Mouse (Mus musculus): ENCODE results near the gene Ciart. TPM values are rescaled to one million over a fixed set of nuclear protein-coding genes. Genes with fewer than 3 reads are reported as not detected.
"Not testable (repeated sequence)": the region's sequence is repeated elsewhere in the genome, so short reads cannot be mapped to it uniquely, and the experiment has no call there.

The Ciart gene
- polyA plus RNA-seq (2015; fragmentation: Nextera tagmentation; extraction: Ambion mirVana): 4.9 and 5.2 TPM in 2 replicates

DNA sequence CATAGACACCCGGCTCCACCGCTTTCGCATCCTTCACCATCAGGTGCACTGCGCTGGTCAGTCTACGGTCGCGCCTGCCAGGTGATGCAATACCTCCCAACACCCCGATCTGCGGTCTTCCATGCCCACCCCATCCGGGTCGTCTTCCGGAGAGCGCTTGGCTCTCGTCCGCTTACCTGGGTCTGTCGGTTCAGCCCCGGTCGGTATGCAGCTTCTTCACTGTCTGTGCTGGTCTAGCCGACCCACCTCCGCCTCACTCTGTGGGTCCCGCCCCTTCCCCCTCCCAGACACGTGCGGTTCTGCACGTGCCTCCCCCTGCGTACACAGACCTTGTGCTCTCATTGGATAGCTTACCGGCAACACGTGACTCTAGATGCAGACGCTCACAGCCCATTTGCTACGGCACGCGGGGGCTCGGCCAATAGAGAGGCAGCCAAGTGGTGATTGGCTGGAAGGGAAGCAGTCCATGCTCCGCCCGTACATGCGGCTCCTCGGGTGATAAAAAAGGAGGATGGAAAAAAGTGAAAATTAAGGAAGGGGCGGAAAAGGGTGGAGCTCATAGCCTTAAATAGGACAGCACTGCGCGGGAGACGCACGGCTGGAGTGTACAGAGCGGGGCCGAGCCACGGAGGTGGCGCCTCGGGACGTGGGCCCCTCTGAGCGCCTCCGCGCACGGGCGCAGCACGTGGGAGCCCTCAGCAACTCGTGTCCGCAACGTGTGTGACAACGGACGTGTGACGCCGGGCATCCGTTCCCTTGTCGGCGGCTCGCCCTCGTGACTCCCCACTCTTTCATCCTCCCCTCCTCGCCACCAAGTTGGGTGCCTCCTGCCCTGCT lies at the start of gene Ciart:
TSS of gene Ciart (minus strand) at position 273 of the 837 bp plus-strand sequence.
- WGBS: under 1% methylated on average over 66 of the region's 66 CpGs
- 0 out of 2 replicates have a peak within 1 kb of the TSS, but pooled peaks have one; percentile 2 for H3K27ac ChIP-seq (replicated peaks)

DNA sequence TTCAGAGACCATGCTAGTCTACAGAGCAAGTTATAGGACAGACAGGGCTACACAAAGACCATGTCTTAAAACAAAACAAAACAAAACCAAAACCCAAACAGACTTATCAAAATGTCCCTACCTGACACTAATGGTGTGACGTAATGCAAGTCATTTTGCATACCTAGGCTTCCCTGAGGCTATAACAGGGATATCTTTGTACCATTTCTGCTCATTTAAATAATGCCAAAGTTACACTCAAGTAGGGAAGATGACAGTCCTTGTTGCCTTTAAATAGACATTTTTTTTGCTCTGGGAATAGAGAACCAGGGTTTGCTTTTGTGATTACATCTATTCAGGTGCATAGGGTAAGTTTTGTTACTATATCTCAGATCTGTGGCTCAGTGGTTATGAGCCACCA lies 49.4 kb upstream of the Ciart start:
- Histone ChIP-seq H3K4me2 (no peak overlapping the region), H3K9ac (no peak overlapping the region), H3K9me3 (no peaks in the 10 kb centered on the region), H3K27ac (replicated peaks) (no peak overlapping the region), H3K4me3 (no peak overlapping the region), H3K4me1 (replicated peaks) (peaks cover 11% of the 10 kb centered on the region), H3K36me3 (peaks cover 17% of the 10 kb centered on the region), H3K27me3 (no peaks in the 10 kb centered on the region)
- 92% methylated on average over 1 of the region's 1 CpGs for WGBS
- no peak for ATAC-seq (ENCODE audit: low FRiP score, low read depth)

More for the DNA sequence above, at the start of gene Ciart:
- Histone ChIP-seq H3K4me3 (peak within 1 kb of the TSS; percentile 52), H3K9ac (peak within 1 kb of the TSS; percentile 25), H3K27me3 (no peaks in the 10 kb centered on the region), H3K4me2 (peak within 1 kb of the TSS; percentile 96), H3K36me3 (no peaks in the 10 kb centered on the region), H3K4me1 (replicated peaks) (peaks cover 18% of the 10 kb centered on the region), H3K9me3 (no peaks in the 10 kb centered on the region)
- peak; percentile 99 for ATAC-seq (ENCODE audit: low FRiP score, low read depth)

DNA sequence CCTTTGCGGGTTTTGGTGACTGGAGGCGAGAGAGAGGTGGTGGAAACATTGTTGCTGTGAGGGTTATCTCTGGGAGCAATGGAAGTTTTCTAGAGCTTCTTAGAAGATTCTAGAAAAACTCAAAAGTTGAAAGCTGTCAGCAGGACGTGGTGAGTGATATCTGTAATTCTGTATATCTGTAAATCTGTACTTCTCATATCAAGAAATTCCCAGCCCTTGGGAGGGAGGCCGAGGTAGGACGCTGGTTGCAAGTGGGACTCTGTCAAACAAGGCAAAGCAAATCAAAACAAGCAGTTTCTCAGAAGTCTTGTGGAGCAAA lies 48.4 kb upstream of the Ciart start:
- 2% methylated on average over 5 of the region's 5 CpGs for WGBS
- peak overlapping the region; percentile 97 for H3K4me3 ChIP-seq
- peaks cover 17% of the 10 kb centered on the region for H3K36me3 ChIP-seq
- peak overlapping the region; percentile 88 for H3K4me2 ChIP-seq
- H3K27ac ChIP-seq (replicated peaks): peak overlapping the region; percentile 88; the same call in 1 of the 2 replicates
- H3K9me3 ChIP-seq: no peaks in the 10 kb centered on the region
- ATAC-seq (ENCODE audit: low FRiP score, low read depth): no peak
- H3K9ac ChIP-seq: peak overlapping the region; percentile 63
- H3K27me3 ChIP-seq: no peaks in the 10 kb centered on the region
- peaks cover 11% of the 10 kb centered on the region for H3K4me1 ChIP-seq (replicated peaks)

DNA sequence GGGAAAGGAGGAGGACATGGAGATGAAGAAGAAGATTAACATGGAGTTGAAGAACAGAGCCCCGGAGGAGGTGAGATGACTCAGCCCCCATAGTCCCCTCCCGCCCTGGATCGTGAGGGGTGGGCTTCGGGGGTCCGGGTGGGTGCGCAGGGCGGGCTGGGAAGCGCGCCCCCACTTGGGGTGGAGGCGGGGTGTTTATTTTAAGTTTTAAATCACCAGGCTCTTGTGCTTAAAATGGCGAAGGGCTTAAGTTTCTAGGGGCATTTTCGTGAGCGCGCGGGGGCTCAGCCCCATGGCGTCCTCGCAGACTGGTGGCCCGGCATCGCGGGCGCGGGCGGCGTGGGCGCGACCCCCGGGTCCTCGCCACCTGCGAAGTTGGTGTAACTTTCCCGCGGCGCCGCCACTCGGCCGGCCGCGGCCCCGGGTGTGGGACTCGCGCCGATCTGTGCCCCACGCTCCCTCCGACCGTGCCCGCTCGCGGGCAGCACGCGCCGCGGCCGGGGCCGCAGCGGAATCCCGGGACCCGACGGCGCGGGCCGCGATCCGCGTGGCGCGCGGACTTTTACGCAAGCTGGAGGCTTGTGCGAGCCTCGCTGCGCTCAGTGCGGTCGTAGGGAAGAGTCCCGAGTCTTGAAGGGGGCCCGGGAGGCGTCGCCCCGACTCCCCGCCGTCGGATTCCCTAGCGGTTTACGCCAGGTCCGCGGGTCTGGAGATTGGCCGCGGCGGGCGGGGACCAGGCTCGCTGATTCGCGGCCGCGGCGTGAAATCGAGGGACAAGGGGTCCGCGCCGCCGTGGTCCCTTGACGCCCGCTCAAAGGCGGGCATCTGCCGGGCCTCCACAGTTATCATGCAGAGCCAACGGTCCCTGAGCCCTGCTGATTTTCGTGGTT lies 47.8 kb upstream of the Ciart start:
- H3K9ac ChIP-seq: peak overlapping the region; percentile 63
- H3K4me1 ChIP-seq (replicated peaks): peaks cover 11% of the 10 kb centered on the region
- H3K9me3 ChIP-seq: no peaks in the 10 kb centered on the region
- peak overlapping the region; percentile 88 for H3K4me2 ChIP-seq
- peak overlapping the region; percentile 88 for H3K27ac ChIP-seq (replicated peaks)
- WGBS: under 1% methylated on average over 103 of the region's 105 CpGs
- peaks cover 11% of the 10 kb centered on the region for H3K36me3 ChIP-seq
- H3K4me3 ChIP-seq: peak overlapping the region; percentile 97
- ATAC-seq (ENCODE audit: low FRiP score, low read depth): no peak
- no peaks in the 10 kb centered on the region for H3K27me3 ChIP-seq

DNA sequence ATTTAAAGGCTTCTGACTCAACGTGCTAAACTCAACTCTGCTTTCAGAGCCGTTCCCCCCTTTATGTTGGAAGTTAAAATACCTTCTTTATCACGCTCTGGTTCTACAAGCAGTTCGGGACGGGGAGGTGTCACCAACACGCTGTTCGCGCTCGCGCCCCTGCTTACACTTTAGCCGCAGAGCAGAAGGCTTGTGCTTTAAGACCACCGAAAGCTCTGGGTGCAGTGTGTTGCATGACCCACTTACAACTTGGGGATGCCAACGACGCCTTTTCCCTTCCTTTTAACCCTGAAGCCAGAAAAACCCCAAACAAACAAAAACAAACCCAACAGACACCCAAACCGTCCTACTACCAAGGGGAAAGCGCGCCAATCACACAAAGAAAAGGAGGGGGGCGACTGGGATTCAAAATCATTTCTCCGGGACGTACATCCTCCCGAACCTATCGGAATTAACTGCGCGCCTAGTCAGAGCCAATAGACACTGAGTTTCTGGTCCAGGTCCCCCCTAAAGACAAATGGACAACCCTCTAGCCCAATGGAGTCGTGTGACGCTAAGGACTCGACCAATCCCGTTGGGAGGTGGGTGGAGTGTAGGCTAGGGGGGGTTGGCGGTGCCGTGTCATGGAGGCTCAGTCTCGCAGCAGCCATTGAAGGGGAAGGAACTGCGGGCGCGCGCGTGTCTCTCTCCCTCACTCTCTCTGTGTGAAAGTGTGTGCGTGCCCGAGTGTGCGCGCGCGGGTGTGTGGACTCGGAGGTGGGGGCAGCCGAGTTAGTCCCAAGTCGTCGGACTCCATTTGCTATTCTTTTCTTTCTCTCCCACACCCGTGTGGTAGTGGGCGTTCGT lies 46.8 kb upstream of the Ciart start, which contains the start of gene Anp32e:
TSS of gene Anp32e (plus strand) at position 589 of the 846 bp plus-strand sequence.
- under 1% methylated on average over 47 of the region's 49 CpGs for WGBS

DNA sequence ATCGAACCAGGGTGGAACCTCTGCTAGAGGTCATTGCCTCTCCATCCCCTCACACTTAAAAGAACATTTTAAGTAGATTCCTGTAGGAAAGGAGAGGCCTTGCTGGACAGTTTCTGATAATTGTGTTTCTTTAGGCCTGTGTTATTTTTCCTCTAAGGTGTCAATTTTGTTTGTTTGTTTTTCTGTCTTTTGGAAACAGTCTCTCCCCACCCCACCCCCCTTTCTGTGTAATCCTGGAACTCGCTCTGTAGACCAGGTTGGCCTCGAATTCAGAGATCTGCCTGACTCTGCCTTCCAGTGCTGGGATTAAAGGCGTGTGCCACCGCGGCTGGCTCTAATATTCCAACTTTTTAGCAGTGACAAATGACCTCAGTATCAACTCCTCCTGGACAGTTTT lies 46.2 kb upstream of the Ciart start:
- 73% methylated on average over 6 of the region's 6 CpGs for WGBS
- Histone ChIP-seq H3K9me3 (no peaks in the 10 kb centered on the region), H3K9ac (no peak overlapping the region), H3K4me3 (peak overlapping the region; percentile 97), H3K27ac (replicated peaks) (peak overlapping the region; percentile 63; the same call in 1 of the 2 replicates), H3K36me3 (no peaks in the 10 kb centered on the region), H3K4me1 (replicated peaks) (peaks cover 11% of the 10 kb centered on the region), H3K4me2 (peak overlapping the region; percentile 66), H3K27me3 (no peaks in the 10 kb centered on the region)
- no peak for ATAC-seq (ENCODE audit: low FRiP score, low read depth)

More for the DNA sequence above, 46.8 kb upstream of the Ciart start, which contains the start of gene Anp32e:
- Histone ChIP-seq H3K9ac (peak within 1 kb of the TSS; percentile 63), H3K4me1 (replicated peaks) (peaks cover 11% of the 10 kb centered on the region), H3K27ac (replicated peaks) (peak within 1 kb of the TSS; percentile 88), H3K4me2 (peak within 1 kb of the TSS; percentile 88), H3K4me3 (peak within 1 kb of the TSS; percentile 97), H3K9me3 (no peaks in the 10 kb centered on the region), H3K27me3 (no peaks in the 10 kb centered on the region), H3K36me3 (peaks cover 1% of the 10 kb centered on the region; the same call in 1 of the 2 replicates)
- peak; percentile 100 for ATAC-seq (ENCODE audit: low FRiP score, low read depth)

DNA sequence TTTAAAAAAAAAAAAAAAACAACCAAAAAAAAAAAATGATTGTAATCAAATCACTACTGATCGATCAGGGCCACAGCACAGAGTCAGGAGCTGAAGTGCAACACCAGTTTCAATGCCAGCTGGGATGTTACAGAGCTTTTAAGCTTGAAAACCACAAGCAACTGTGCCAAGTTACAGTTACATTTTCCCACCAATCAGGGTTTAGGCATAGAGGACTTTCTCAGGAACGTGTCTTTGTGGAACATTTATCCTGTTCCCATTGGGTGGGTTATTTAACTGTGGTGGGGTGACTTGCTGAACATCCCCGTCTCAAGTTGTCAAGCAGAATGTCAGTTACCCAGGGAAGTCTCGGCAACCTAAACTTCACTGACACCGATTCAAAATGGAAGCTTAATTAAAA lies 43.0 kb upstream of the Ciart start:
- Histone ChIP-seq H3K9ac (no peak overlapping the region), H3K4me3 (no peak overlapping the region), H3K27ac (replicated peaks) (no peak overlapping the region), H3K9me3 (no peaks in the 10 kb centered on the region), H3K27me3 (no peaks in the 10 kb centered on the region), H3K36me3 (no peaks in the 10 kb centered on the region), H3K4me1 (replicated peaks) (peaks cover 2% of the 10 kb centered on the region), H3K4me2 (no peak overlapping the region)
- WGBS: 82% methylated on average over 5 of the region's 5 CpGs
- no peak for ATAC-seq (ENCODE audit: low FRiP score, low read depth)

DNA sequence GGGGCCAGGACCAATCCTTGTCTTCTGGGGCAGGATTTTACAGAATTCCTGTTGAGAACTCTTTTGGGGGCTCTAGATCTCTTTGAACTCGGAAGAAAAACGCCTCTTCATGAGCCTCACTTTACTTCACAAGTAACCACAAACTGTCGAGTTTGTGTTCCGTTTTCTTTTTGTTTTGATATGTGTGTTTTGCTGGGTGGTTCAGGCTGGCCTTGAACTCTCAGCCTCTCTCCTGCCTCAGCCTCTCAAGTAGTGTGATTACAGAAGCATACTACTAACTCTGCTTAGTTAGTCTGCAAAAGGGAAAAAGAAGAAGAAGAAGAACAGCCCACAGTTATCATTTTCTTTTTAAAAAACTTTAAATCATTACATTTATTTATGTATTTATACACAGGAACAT lies 42.1 kb upstream of the Ciart start:
- no peaks in the 10 kb centered on the region for H3K27me3 ChIP-seq
- H3K4me3 ChIP-seq: no peak overlapping the region
- no peaks in the 10 kb centered on the region for H3K9me3 ChIP-seq
- H3K36me3 ChIP-seq: no peaks in the 10 kb centered on the region
- no peak overlapping the region for H3K4me2 ChIP-seq
- H3K27ac ChIP-seq (replicated peaks): no peak overlapping the region
- no peak for ATAC-seq (ENCODE audit: low FRiP score, low read depth)
- 71% methylated on average over 4 of the region's 4 CpGs for WGBS
- H3K9ac ChIP-seq: no peak overlapping the region
- no peaks in the 10 kb centered on the region for H3K4me1 ChIP-seq (replicated peaks)

DNA sequence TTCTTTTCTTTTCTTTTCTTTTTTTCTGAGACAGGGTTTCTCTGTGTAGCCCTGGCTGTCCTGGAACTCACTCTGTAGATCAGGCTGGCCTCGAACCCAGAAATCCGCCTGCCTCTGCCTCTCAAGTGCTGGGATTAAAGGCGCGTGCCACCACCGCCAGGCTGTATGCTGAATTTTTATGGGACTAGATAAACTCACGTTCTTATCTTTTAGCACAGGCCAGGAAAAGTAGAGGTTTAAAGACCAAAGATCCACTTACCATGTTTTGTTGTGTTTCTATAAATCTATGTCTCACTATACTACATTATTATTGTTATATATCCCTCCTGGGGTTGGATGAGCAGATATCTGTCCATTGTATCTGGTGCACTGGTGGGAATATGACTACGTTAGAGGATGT lies 41.4 kb upstream of the Ciart start:
- H3K36me3 ChIP-seq; H3K4me3 ChIP-seq; H3K4me1 ChIP-seq (replicated peaks); H3K9ac ChIP-seq; ATAC-seq (ENCODE audit: low FRiP score, low read depth); H3K4me2 ChIP-seq; H3K27me3 ChIP-seq; H3K9me3 ChIP-seq; H3K27ac ChIP-seq (replicated peaks): not testable (repeated sequence)
- 95% methylated on average over 7 of the region's 7 CpGs for WGBS

DNA sequence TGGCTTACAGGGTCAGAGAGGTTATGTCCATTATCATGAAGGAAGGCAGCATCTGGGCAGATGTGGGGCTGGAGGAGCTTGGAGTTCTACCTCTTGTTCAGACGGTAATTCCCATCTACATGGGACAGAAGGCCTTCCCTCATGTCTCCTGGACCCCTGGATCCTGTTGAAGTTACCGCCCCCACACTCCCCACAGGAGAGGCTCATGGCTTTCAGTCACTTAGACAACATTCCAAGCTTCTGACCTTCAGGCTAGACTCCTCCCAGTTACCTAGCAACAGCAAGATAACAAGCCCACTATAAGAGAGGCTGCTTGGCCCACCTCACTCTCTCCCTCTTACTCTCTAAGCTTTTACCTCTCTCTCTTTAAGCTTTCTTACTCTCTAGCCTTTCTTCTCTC lies 38.5 kb upstream of the Ciart start:
- H3K27me3 ChIP-seq; H3K9me3 ChIP-seq; ATAC-seq (ENCODE audit: low FRiP score, low read depth); H3K4me2 ChIP-seq; H3K36me3 ChIP-seq; H3K4me1 ChIP-seq (replicated peaks); H3K27ac ChIP-seq (replicated peaks); H3K4me3 ChIP-seq; H3K9ac ChIP-seq: not testable (repeated sequence)
- 55% methylated on average over 2 of the region's 2 CpGs for WGBS

DNA sequence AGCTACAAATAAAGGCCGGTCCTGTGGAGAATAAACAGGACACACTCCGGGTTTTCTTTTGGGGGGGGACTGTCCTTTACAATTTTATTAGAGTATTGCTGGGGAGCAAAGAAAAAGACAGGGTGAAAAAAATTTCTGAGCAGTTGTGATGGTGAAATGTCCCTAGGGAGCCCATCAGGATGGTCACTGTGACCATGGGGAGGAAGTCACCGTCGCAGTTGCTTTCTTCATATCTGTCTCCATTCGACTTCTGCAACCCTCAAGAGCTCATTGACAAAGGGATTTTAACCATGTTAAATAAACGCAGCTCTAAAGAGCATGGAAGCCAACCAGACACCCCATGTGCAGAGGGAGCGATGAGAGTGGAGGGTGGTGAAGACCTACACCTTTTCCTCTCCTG lies 34.7 kb upstream of the Ciart start:
- WGBS: 76% methylated on average over 7 of the region's 7 CpGs
- H3K4me2 ChIP-seq: no peak overlapping the region

More for the DNA sequence above, 34.7 kb upstream of the Ciart start:
- Histone ChIP-seq H3K4me3 (no peak overlapping the region), H3K36me3 (no peaks in the 10 kb centered on the region), H3K9ac (no peak overlapping the region), H3K4me1 (replicated peaks) (no peaks in the 10 kb centered on the region), H3K9me3 (no peaks in the 10 kb centered on the region), H3K27me3 (no peaks in the 10 kb centered on the region), H3K27ac (replicated peaks) (no peak overlapping the region)
- no peak for ATAC-seq (ENCODE audit: low FRiP score, low read depth)

All from hindbrain, embryonic 15.5 days (tissue).